Mouse (Mus musculus): ENCODE data around the gene Exoc4. TPM values are rescaled to one million over a fixed set of nuclear protein-coding genes. Genes with fewer than 3 reads are reported as not detected.

Gene Exoc4
- total RNA-seq, 2 experiments from 2014 or later: 40.0 to 49.3 TPM

DNA sequence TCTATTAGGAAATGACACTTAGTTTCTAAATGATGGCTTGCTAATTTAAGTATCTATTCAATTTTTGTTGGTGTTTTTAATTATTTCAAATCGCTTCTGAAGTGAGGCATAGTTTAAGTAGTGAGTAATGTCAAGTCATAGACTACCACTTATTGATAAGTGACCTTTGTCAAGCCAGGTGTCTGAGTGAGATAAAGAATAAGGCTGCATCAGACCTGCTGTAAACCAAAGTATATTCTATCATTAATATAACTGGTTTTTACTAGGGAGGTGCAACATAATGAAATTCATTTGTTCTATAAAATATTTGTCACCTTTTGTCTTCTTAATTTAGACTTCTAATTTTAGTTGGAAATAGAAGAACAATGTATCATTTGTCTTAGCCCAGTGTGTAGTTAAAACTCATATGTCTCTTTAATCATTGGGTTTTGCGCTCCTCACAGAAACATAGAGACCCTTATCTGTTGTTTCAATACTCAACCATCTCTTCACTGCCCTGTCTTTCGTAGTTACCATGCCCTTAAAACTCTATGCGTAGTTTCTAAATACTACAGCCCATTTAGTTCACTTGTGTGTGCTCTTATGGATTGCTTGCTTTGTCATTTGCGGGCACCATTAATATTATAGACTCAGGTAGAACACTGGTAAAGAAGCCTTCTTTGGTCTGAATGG lies 217.4 kb downstream of the Exoc4 start:
- peak; percentile 65; the same call in 1 of the 2 replicates for ATAC-seq (replicated peaks; ENCODE audit: poor library complexity)

DNA sequence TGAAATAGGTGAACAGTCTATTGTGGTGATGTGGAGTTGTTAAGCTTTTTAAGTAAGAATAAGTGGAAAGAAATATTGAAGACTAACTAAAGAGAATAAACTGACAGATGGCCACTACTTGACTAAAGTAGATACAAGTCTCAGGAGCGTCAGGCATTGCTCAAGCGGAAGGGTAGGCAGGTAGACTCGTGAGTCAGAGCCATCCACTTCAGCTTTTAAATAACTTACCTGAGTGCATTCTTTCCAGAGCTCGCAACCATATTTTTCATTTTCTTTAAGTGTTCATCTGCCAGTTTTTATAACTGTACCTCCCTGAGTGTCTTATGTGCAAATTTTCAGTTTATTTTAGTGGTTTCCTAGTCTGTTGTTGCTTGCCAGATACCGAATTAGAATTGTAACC lies 219.6 kb downstream of the Exoc4 start:
- no peak for ATAC-seq (replicated peaks; ENCODE audit: poor library complexity)

DNA sequence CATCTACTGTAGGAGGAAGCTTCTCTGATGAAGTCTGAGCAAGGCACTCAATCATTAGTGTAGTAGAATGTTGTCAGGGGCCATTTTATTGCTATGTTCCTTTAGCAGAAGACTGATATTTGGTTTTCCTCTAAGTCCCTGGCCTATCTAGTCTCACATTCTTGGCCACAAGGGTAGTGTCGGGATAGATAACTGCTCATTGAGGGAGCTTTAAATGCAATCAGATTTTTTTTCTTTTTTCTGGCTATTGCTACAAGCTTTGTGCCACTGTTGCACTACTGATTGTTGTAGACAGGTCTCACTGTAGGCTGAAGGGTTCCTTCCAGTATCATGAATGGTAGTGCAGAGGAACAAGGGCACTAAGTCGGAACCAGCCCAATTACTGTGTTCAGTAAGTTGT lies 227.2 kb downstream of the Exoc4 start:
- peak; percentile 26; the same call in 1 of the 2 replicates for ATAC-seq (replicated peaks; ENCODE audit: poor library complexity)

GRCm38 (mm10) chr6:33484568-33484967 lies 235.7 kb downstream of the Exoc4 start:
- ATAC-seq (replicated peaks; ENCODE audit: poor library complexity): no peak

DNA sequence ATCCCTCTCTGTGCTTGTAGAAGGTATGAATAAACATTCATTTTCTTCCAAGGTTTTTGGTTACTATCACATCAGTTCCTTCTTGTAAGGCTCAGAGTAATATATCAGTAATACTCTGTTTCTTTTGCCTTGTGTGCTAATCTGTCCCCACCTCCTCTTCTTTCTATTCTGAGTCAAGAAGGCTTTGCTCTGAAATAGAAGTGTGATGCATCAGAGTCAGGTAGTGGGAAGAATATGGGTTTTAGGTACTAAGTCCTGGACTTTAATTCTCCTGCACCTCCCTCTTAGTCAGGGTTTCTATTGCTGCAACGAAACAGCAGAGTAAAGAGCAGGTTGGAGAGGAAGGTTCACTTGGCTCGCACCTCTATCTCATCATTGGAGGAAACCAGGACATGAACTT lies 240.9 kb downstream of the Exoc4 start:
- no peak for ATAC-seq (replicated peaks; ENCODE audit: poor library complexity)

- ATAC-seq (replicated peaks; ENCODE audit: poor library complexity): no peak
These were observed 247.4 kb downstream of the Exoc4 start for GRCm38 (mm10) chr6:33496141-33496855.

- no peak for ATAC-seq (replicated peaks; ENCODE audit: poor library complexity)
These were observed 248.5 kb downstream of the Exoc4 start for GRCm38 (mm10) chr6:33497348-33497747.

DNA sequence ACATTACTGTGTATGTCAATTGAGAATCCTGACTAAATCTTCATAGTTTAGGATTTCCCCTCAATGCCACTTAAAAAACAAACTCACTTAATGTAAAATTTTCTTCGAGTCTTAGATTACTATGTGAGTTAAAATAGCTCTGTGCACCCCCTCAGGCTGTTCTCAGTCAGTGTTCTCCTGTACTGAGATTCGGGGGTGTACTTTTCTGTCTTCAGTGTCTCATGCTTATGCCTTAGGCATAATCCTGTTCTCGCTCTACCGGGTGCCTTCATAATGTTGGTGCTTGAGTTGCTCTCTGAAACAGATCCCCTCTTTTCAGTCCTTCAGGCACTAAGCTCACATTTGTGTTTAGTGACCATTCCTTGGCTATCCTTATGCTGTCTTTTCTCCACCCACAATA lies 253.5 kb downstream of the Exoc4 start:
- ATAC-seq (replicated peaks; ENCODE audit: poor library complexity): no peak

DNA sequence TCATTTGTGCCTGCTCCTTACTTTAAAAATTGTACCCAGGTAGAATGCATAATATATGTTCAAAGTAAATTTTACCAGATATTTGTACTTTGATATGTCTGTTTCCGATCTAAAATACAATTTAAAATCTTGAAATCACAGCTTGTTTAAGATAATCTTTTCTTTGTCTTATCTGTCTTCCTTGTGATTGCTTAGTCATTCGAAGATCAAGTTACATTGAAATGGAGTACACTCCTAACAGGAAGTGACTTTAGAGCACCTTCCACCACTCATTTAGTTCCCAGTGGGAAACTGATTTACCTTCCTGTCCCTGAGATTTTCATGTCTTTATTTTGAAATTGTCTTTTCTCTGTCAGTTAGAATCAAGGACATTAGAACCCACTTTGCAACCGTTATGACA lies 254.5 kb downstream of the Exoc4 start:
- ATAC-seq (replicated peaks; ENCODE audit: poor library complexity): no peak

DNA sequence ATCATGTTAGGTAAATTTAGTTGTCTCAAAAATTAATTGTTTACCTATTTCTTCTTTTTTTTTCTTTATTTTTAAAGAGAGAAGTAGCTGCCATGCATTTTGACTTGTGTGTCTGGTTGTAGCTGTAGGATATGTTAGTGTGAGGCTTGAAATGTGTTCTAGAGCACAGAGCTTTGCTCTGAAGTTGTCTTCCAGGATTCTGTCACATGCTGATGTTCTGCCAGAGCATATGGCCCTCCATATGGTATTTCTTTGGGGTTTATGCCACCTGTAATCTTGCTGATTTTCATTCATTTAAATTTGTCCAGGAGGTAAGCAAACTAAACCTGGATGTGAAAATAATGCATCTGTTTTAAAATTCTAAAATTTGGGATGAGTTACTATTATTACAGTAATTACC lies 258.2 kb downstream of the Exoc4 start:
- no peak for ATAC-seq (replicated peaks; ENCODE audit: poor library complexity)

- peak; percentile 20 for ATAC-seq (replicated peaks; ENCODE audit: poor library complexity)
These were observed 266.5 kb downstream of the Exoc4 start for GRCm38 (mm10) chr6:33515391-33515790.

- no peak for ATAC-seq (replicated peaks; ENCODE audit: poor library complexity)
These were observed 267.9 kb downstream of the Exoc4 start for GRCm38 (mm10) chr6:33516798-33517197.

DNA sequence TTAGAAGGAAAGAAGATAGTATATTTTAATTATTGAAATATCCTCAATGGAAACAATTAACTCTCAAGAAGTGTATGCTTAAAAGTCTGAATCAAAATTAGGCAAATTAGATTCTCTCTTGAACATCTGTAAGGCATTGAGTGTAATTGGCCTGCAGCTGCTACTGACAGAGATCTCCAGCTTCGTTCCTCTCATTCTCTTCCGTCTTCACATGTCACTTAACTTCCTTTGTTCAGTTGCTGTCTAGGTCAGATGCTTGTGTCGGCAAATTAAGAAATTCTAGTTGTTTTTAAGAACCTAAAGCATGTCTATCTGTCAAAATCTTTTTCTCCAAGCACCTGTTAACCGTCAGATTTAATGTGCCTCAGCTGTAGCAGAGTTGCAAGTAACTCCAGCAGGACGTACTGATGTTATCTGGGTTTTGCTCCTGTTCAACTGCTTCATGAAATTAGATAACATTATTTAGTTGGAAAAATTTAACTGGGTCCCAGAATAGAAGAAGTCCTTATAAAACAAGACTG lies 269.1 kb downstream of the Exoc4 start:
- no peak for ATAC-seq (replicated peaks; ENCODE audit: poor library complexity)

- ATAC-seq (replicated peaks; ENCODE audit: poor library complexity): peak; percentile 23; the same call in 1 of the 2 replicates
These were observed 276.9 kb downstream of the Exoc4 start for GRCm38 (mm10) chr6:33525695-33526366.

- no peak for ATAC-seq (replicated peaks; ENCODE audit: poor library complexity)
These were observed 291.5 kb downstream of the Exoc4 start for GRCm38 (mm10) chr6:33540356-33540755.

GRCm38 (mm10) chr6:33542712-33543111 lies 293.8 kb downstream of the Exoc4 start:
- ATAC-seq (replicated peaks; ENCODE audit: poor library complexity): no peak

- no peak for ATAC-seq (replicated peaks; ENCODE audit: poor library complexity)
These were observed 303.0 kb downstream of the Exoc4 start for GRCm38 (mm10) chr6:33551934-33552333.

DNA sequence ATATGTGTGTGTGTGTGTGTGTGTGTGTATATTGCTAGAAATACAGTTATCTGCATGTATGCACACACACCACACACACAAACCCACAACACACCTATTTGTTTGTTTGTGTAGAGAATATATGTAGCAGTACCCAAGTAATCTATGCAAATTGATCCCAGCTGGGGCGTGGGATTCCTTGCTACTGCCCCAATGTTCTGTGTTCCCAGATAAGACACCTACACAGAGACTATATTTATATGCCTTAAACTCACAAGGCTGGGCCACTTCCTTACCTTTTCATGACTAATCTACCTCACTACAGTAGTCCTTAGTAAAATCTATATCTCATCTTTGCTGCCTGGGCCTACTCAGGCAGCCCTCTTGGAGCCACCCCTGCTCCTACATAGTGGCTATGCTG lies 312.0 kb downstream of the Exoc4 start:
- no peak for ATAC-seq (replicated peaks; ENCODE audit: poor library complexity)

- ATAC-seq (replicated peaks; ENCODE audit: poor library complexity): no peak
These were observed 313.0 kb downstream of the Exoc4 start for GRCm38 (mm10) chr6:33561911-33562310.

DNA sequence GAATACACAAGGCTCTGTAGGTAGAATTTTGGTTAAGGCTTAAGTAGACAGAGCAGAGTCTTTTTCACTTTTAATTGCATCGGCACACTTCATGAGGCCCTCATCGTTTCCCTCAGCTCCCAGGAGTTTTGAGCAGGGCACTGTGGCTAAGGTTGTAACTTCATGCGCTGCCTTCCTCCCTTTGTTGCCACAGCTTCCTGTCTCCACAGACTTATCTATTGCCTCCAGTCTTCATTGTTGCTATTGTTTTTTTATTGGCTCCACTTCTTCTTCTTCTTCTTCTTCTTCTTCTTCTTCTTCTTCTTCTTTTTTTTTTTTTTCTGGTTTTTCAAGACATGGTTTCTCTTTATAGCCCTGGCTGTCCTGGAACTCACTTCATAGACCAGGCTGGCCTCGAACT lies 327.1 kb downstream of the Exoc4 start:
- ATAC-seq (replicated peaks; ENCODE audit: poor library complexity): no peak

GRCm38 (mm10) chr6:33608469-33608868 lies 359.6 kb downstream of the Exoc4 start:
- ATAC-seq (replicated peaks; ENCODE audit: poor library complexity): no peak

DNA sequence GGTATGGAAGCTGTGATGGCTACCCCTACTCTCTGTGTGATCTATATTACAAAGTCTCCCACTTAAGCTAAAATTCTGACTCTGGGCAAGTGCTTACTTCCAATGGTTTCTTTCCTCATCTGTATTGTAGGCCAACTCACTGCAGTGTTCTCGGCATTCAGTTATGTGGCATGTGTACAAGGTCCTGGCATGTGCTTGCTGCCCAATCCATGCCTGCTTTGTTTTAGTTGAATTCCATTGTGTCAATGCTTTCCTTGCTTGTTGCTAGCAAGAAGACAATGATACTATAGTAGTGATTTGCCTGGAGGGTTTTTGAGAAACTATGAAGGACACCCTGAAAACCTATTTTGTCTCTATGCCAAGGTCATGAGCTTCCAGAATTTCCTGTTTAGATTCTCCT lies 365.1 kb downstream of the Exoc4 start:
- ATAC-seq (replicated peaks; ENCODE audit: poor library complexity): no peak

Measured in megakaryocyte progenitor cell, adult 5-6 weeks (primary cell).